Mouse (Mus musculus) brain, embryonic 18.5 days (tissue): ENCODE measurements around the gene Nim1k.
"Not testable (repeated sequence)": the region's sequence is repeated elsewhere in the genome, so short reads cannot be mapped to it uniquely, and the experiment has no call there.

Experiments
- DNase-seq: peaks from one replicate; pipeline ENCODE4 v3.0.0-alpha.2; 2012; ENCODE audit warnings: low read depth, low spot score

The Nim1k gene

GRCm38 (mm10) chr13:119729406-119729805 is 26.3 kb downstream of the Nim1k start:
- DNase-seq = no peak

GRCm38 (mm10) chr13:119727608-119728387 is 27.9 kb downstream of the Nim1k start:
- DNase-seq = no peak

GRCm38 (mm10) chr13:119724541-119724940 is 31.1 kb downstream of the Nim1k start:
- DNase-seq = no peak

- DNase-seq = no peak
These were observed 32.3 kb downstream of the Nim1k start for GRCm38 (mm10) chr13:119723368-119723767.

GRCm38 (mm10) chr13:119722447-119722846 is 33.2 kb downstream of the Nim1k start:
- DNase-seq = no peak

GRCm38 (mm10) chr13:119716105-119716504 is 39.6 kb downstream of the Nim1k start:
- no peak for DNase-seq

GRCm38 (mm10) chr13:119713821-119714220 is 41.9 kb downstream of the Nim1k start:
- no peak for DNase-seq

- no peak for DNase-seq
These were observed 42.4 kb downstream of the Nim1k start for GRCm38 (mm10) chr13:119713107-119713787.

- no peak for DNase-seq
These were observed 43.2 kb downstream of the Nim1k start for GRCm38 (mm10) chr13:119712463-119712862.

GRCm38 (mm10) chr13:119710268-119710610 is 45.4 kb downstream of the Nim1k start:
- DNase-seq = no peak

GRCm38 (mm10) chr13:119709388-119710267 is 46.1 kb downstream of the Nim1k start:
- no peak for DNase-seq

GRCm38 (mm10) chr13:119708941-119709340 is 46.7 kb downstream of the Nim1k start:
- no peak for DNase-seq

GRCm38 (mm10) chr13:119707906-119708305 is 47.8 kb downstream of the Nim1k start:
- no peak for DNase-seq

- no peak for DNase-seq
These were observed 48.7 kb downstream of the Nim1k start for GRCm38 (mm10) chr13:119706953-119707352.

GRCm38 (mm10) chr13:119706278-119706880 is 49.3 kb downstream of the Nim1k start:
- DNase-seq = not testable (repeated sequence)

GRCm38 (mm10) chr13:119704280-119704679 is 51.4 kb downstream of the Nim1k start:
- no peak for DNase-seq

- DNase-seq = no peak
These were observed 57.2 kb downstream of the Nim1k start for GRCm38 (mm10) chr13:119698436-119698835.

- no peak for DNase-seq
These were observed 59.2 kb downstream of the Nim1k start for GRCm38 (mm10) chr13:119696496-119696895.

- DNase-seq = no peak
These were observed 60.0 kb downstream of the Nim1k start for GRCm38 (mm10) chr13:119695676-119696075.

- DNase-seq = not testable (repeated sequence)
These were observed 63.7 kb downstream of the Nim1k start for GRCm38 (mm10) chr13:119691958-119692357.

GRCm38 (mm10) chr13:119690876-119691620 is 64.6 kb downstream of the Nim1k start:
- DNase-seq = no peak
